Mouse (Mus musculus): Measurements from ENCODE around the gene Supt3.

GRCm38 (mm10) chr17:45144656-45145055, 367.7 kb downstream of the Supt3 start:
- no peak for TF ChIP-seq GATA1 (IDR thresholded peaks at IDR 0.05; ENCODE audit: borderline replicate concordance, low read length)
- TF ChIP-seq FLI1 (IDR thresholded peaks at IDR 0.05; ENCODE audit: low read length): no peak
